Mouse (Mus musculus) CH12.LX (cell line): ENCODE results near the gene Tekt5. TPM values are rescaled to one million over a fixed set of nuclear protein-coding genes. Genes with fewer than 3 reads are reported as not detected.

Experiments used
- DNase-seq: peaks from one replicate; pipeline ENCODE4 v3.0.0-alpha.2; 2013; ENCODE audit errors: extremely low read depth
- H3K27ac ChIP-seq: 2 replicates; pipeline ENCODE4 v1.5.1; 2012; ENCODE audit warnings: low read depth, mild to moderate bottlenecking, control low read depth, moderate library complexity; ENCODE audit not compliant: insufficient read depth
- H3K27me3 ChIP-seq: replicated peaks from 2 replicates; pipeline ENCODE3; 2012; ENCODE audit warnings: inconsistent platforms
- H3K36me3 ChIP-seq, 2 experiments: replicated peaks in 1 of 2; 2 replicates each; pipeline versions ENCODE3 to v1.6.1; 2012; ENCODE audit warnings: inconsistent platforms in 1 of 2, low read length in 1 of 2, mild to moderate bottlenecking in 1 of 2, mixed read lengths in 1 of 2, moderate library complexity in 1 of 2; ENCODE audit not compliant: control insufficient read depth in 1 of 2, insufficient read depth in 1 of 2
- H3K4me1 ChIP-seq, 2 experiments: 2 replicates each; pipeline ENCODE4 v1.6.1; 2012; ENCODE audit warnings: inconsistent platforms in 1 of 2, moderate library complexity in 1 of 2; ENCODE audit not compliant: insufficient read depth in 2 of 2, control insufficient read depth in 1 of 2
- H3K4me2 ChIP-seq: 2 replicates; pipeline ENCODE4 v1.6.1; 2012; ENCODE audit warnings: low read depth, mild to moderate bottlenecking, control low read depth; ENCODE audit not compliant: poor library complexity, insufficient read depth, severe bottlenecking
- H3K4me3 ChIP-seq, 3 experiments: fragments of 150-350 bp in 1 of 3; sonication (generic) in 1 of 3; replicated peaks in 1 of 3; 2 replicates each; pipeline versions ENCODE3 to v1.5.1; 2011 to 2012; ENCODE audit warnings: low read depth in 2 of 3, low read length in 2 of 3, mild to moderate bottlenecking in 2 of 3, moderate library complexity in 2 of 3, control low read depth in 1 of 3, improper control_type of control experiment in 1 of 3, inconsistent platforms in 1 of 3, mixed read lengths in 1 of 3; ENCODE audit not compliant: poor library complexity in 1 of 3
- H3K79me2 ChIP-seq: replicated peaks from 2 replicates; pipeline ENCODE4 v1.6.1; 2012; ENCODE audit warnings: mild to moderate bottlenecking, moderate library complexity; ENCODE audit not compliant: control insufficient read depth, poor library complexity, insufficient read depth, severe bottlenecking; ENCODE audit errors: extremely low read depth
- H3K9ac ChIP-seq: 2 replicates; pipeline ENCODE4 v1.6.1; 2012; ENCODE audit warnings: low read depth, mild to moderate bottlenecking, control low read depth, moderate library complexity; ENCODE audit not compliant: insufficient read depth
- H3K9me3 ChIP-seq: replicated peaks from 2 replicates; pipeline ENCODE3; 2012; ENCODE audit warnings: low read length, inconsistent platforms, mixed read lengths
- BHLHE40 ChIP-seq: IDR thresholded peaks from 2 replicates; pipeline ENCODE4 v1.6.1; 2011; ENCODE audit warnings: mild to moderate bottlenecking, low read depth, low read length, improper control_type of control experiment
- CHD2 ChIP-seq: IDR thresholded peaks from 2 replicates; pipeline ENCODE4 v1.6.1; 2011; ENCODE audit warnings: low read length, improper control_type of control experiment
- E2F4 ChIP-seq: IDR thresholded peaks from 2 replicates; pipeline ENCODE4 v1.6.1; 2011; ENCODE audit warnings: low read depth, low read length, improper control_type of control experiment; ENCODE audit not compliant: insufficient replicate concordance
- EP300 ChIP-seq: IDR thresholded peaks from 2 replicates; pipeline ENCODE4 v1.6.1; 2011; ENCODE audit warnings: low read length, improper control_type of control experiment
- ETS1 ChIP-seq: conservative IDR thresholded peaks from 2 replicates; pipeline ENCODE4 v1.6.1; 2012; ENCODE audit warnings: low read depth, mild to moderate bottlenecking, inconsistent platforms, low read length, improper control_type of control experiment, moderate library complexity
- GABPA ChIP-seq: IDR thresholded peaks from 2 replicates; pipeline ENCODE4 v1.6.1; 2012; ENCODE audit warnings: low read depth, low read length, improper control_type of control experiment, inconsistent platforms; ENCODE audit not compliant: insufficient replicate concordance
- IRF4 ChIP-seq: IDR thresholded peaks from 2 replicates; pipeline ENCODE4 v1.6.1; 2014; ENCODE audit warnings: low read depth, mild to moderate bottlenecking, inconsistent platforms, low read length, improper control_type of control experiment
- JUND ChIP-seq: conservative IDR thresholded peaks from 2 replicates; pipeline ENCODE4 v1.6.1; 2011; ENCODE audit warnings: low read depth, low read length, improper control_type of control experiment
- KAT2A ChIP-seq: IDR thresholded peaks from 2 replicates; pipeline ENCODE4 v1.6.1; 2012; ENCODE audit warnings: low read length, improper control_type of control experiment, inconsistent platforms; ENCODE audit not compliant: insufficient replicate concordance
- MAX ChIP-seq: IDR thresholded peaks from 2 replicates; pipeline ENCODE4 v1.6.1; 2011; ENCODE audit warnings: low read length, improper control_type of control experiment
- MAZ ChIP-seq: IDR thresholded peaks from 2 replicates; pipeline ENCODE4 v1.6.1; 2012; ENCODE audit warnings: low read depth, mild to moderate bottlenecking, inconsistent platforms, low read length, improper control_type of control experiment, moderate library complexity
- MXI1 ChIP-seq: IDR thresholded peaks from 2 replicates; pipeline ENCODE4 v1.6.1; 2011; ENCODE audit warnings: mild to moderate bottlenecking, low read depth, low read length, improper control_type of control experiment
- NELFE ChIP-seq: IDR thresholded peaks from 2 replicates; pipeline ENCODE4 v1.6.1; 2011; ENCODE audit warnings: low read depth, low read length, improper control_type of control experiment
- NRF1 ChIP-seq: IDR thresholded peaks from 2 replicates; pipeline ENCODE4 v1.6.1; 2014; ENCODE audit warnings: low read depth, mild to moderate bottlenecking, inconsistent platforms, low read length, improper control_type of control experiment, moderate library complexity
- PAX5 ChIP-seq: IDR thresholded peaks from 2 replicates; pipeline ENCODE4 v1.6.1; 2012; ENCODE audit warnings: low read length, inconsistent platforms, mixed read lengths
- POLR2A ChIP-seq: IDR thresholded peaks from 2 replicates; pipeline ENCODE4 v1.6.1; 2011; ENCODE audit warnings: low read depth, mild to moderate bottlenecking, improper control_type of control experiment, low read length
- RAD21 ChIP-seq: IDR thresholded peaks from 2 replicates; pipeline ENCODE4 v1.6.1; 2011; ENCODE audit warnings: low read depth, mild to moderate bottlenecking, low read length, improper control_type of control experiment, moderate library complexity
- SIN3A ChIP-seq: IDR thresholded peaks from 2 replicates; pipeline ENCODE4 v1.6.1; 2012; ENCODE audit warnings: low read length, improper control_type of control experiment, inconsistent platforms
- TBP ChIP-seq: conservative IDR thresholded peaks from 2 replicates; pipeline ENCODE4 v1.6.1; 2011; ENCODE audit warnings: low read depth, low read length, improper control_type of control experiment
- UBTF ChIP-seq: IDR thresholded peaks from 2 replicates; pipeline ENCODE4 v1.6.1; 2012; ENCODE audit warnings: low read depth, mild to moderate bottlenecking, inconsistent platforms, low read length, improper control_type of control experiment, moderate library complexity
- USF1 ChIP-seq: IDR thresholded peaks from 2 replicates; pipeline ENCODE4 v1.6.1; 2014; ENCODE audit warnings: low read depth, mild to moderate bottlenecking, inconsistent platforms, low read length, improper control_type of control experiment
- USF2 ChIP-seq: conservative IDR thresholded peaks from 2 replicates; pipeline ENCODE4 v1.6.1; 2011; ENCODE audit warnings: low read depth, low read length, improper control_type of control experiment
- ZMIZ1 ChIP-seq: IDR thresholded peaks from 2 replicates; pipeline ENCODE4 v1.6.1; 2012; ENCODE audit warnings: low read depth, mild to moderate bottlenecking, inconsistent platforms, low read length, improper control_type of control experiment
- ZNF384 ChIP-seq: IDR thresholded peaks from 2 replicates; pipeline ENCODE4 v1.6.1; 2012; ENCODE audit warnings: low read depth, low read length, improper control_type of control experiment, inconsistent platforms
- dilution Hi-C: fragments of 300-500 bp; cut with MboI; formaldehyde crosslinking; loops from 2 replicates; pipeline ENCODE4 v1.14.3; 2020; ENCODE audit warnings: low sequenced_read_pairs; ENCODE audit not compliant: extremely low pct_unique_long_range_greater_than_20kb, extremely low pct_ligation_motif_present
- in situ Hi-C: fragments of 300-500 bp; cut with MboI; formaldehyde crosslinking; loops from 3 replicates; pipeline ENCODE4 v1.14.3; 2019; ENCODE audit warnings: low sequenced_read_pairs, low pct_ligation_motif_present, low pct_unique_long_range_greater_than_20kb, mixed read lengths
- polyA plus RNA-seq: library from polyadenylated mRNA; unstranded; fragments of >175 nt; gene quantifications from 2 replicates; pipeline ENCODE4 v1.2.1, GENCODE M21; 2012; ENCODE audit warnings: low read depth; ENCODE audit not compliant: insufficient read length
- total RNA-seq, 2 experiments: library from RNA; depleted of rRNA; stranded (reverse); fragments of 300-350 nt in 1 of 2; fragments of >200 nt in 1 of 2; gene quantifications; 2 replicates each; pipeline ENCODE4 v1.2.3; 2012 to 2014

Tekt5 gene
- total and polyA plus RNA-seq, 3 experiments = 0.17 TPM; not detected in 2

DNA sequence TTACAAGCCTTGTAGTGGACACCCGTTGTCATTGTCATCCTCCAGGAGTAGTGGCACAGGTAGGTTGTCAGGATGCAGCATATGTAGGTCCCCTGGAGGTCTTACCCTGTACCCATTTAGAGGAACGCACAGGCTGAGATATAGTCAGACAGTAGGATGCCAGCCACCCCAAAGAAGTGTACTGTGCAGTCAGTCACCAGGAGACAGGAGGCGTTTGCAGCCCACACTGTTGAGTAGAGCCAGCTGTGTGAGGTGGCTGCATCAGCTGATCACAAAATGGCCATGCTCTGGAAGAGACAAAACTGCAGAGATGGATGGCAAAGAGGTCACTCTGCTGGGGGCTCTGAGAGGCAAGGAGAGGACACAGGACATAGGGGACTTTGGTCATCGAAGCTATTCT is 37.1 kb upstream of the Tekt5 start:
- DNase-seq = no peak
- Histone ChIP-seq H3K27ac (peak overlapping the region; percentile 23; the same call in 1 of the 2 replicates), H3K9ac (no peak overlapping the region), H3K9me3 (no peaks in the 10 kb centered on the region), H3K36me3 (peaks cover 0 to 12% of the 10 kb centered on the region in 2 experiments), H3K4me1 (peaks cover 34 to 80% of the 10 kb centered on the region in 2 experiments), H3K27me3 (no peaks in the 10 kb centered on the region), H3K79me2 (no peaks in the 10 kb centered on the region), H3K4me2 (no peak overlapping the region), H3K4me3 (peak overlapping the region in 1 of 3 experiments; percentile 8)
- peak; percentile 42 for TF ChIP-seq ETS1
- no peak for TF ChIP-seq UBTF
- TF ChIP-seq USF1 = no peak
- 0 out of 2 replicates have a peak, but pooled peaks have one; percentile 5 for TF ChIP-seq NELFE
- TF ChIP-seq TBP = 0 out of 2 replicates have a peak, but pooled peaks have one; percentile 1
- dilution Hi-C loops (no loop called here), in situ Hi-C loops (no loop called here)

DNA sequence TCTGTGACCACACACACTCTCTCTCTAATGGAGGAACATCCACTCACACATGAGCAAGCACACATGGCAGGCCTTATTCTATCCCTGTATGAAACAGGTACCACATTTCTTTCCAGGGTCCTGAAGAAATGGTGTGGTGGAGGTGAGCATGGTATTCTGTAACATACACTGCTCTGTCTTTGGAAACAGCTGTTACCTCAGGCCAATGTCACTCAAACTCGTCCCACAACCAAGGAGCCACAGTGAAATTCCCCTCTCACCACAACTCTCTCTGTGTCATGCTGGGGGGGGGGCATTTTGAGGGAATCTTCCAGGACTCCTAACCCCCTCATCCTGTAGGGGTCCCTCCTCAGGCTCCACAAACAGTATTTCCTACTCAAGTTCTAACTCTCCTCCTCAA is 36.6 kb upstream of the Tekt5 start:
- Histone ChIP-seq H3K4me2 (no peak overlapping the region), H3K4me3 (no peak overlapping the region), H3K9me3 (no peaks in the 10 kb centered on the region), H3K27ac (peak overlapping the region; percentile 5; the same call in 1 of the 2 replicates), H3K9ac (no peak overlapping the region), H3K4me1 (peaks cover 34 to 80% of the 10 kb centered on the region in 2 experiments), H3K79me2 (no peaks in the 10 kb centered on the region), H3K36me3 (peaks cover 0 to 17% of the 10 kb centered on the region in 2 experiments), H3K27me3 (no peaks in the 10 kb centered on the region)
- DNase-seq = no peak
- in situ Hi-C loops = no loop called here
- TF ChIP-seq SIN3A (0 out of 2 replicates have a peak, but pooled peaks have one; percentile 2), CHD2 (no peak), ETS1 (peak; percentile 61), MXI1 (no peak)
- dilution Hi-C loops = no loop called here

DNA sequence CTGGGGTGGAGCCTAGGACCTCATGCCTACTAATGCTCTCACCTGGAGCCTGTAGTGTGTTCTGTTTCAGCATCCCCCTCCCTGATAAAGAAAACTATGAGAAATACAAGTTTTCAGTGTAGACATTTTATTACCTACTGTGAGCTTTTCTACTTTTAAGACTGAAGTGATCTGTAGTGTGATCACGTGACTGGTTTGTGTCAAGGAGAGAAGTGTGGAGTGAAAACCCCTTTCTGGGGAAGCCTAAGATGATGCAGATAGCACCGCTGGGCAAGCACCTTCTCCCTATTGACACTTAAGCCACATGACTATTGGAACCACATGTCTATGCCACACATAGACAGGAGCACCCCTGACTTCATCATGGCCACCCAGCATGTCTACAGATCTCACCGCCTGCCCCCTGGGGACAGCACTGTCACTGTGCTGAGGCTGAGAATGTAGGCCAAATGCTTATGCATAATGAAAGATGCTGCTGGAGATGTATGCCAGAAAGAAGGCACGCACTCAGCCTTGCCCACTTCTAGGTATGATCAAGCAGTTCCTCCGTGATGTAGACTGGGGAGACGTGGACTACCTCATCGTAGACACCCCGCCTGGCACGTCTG is 25.3 kb upstream of the Tekt5 start:
- DNase-seq = peak; percentile 85
- Histone ChIP-seq H3K27ac (peak overlapping the region; percentile 24), H3K9ac (no peak overlapping the region), H3K36me3 (peaks cover 94 to 97% of the 10 kb centered on the region in 2 experiments), H3K4me3 (no peak overlapping the region), H3K79me2 (no peaks in the 10 kb centered on the region), H3K4me1 (peaks cover 24 to 75% of the 10 kb centered on the region in 2 experiments), H3K4me2 (no peak overlapping the region), H3K27me3 (no peaks in the 10 kb centered on the region), H3K9me3 (peaks cover 7% of the 10 kb centered on the region)
- in situ Hi-C loops (no loop called here), dilution Hi-C loops (no loop called here)
- no peak for TF ChIP-seq ZNF384
- peak; percentile 77 for TF ChIP-seq MAX
- TF ChIP-seq NELFE = no peak
- no peak; the same call in 1 of the 2 replicates for TF ChIP-seq RAD21
- TF ChIP-seq CHD2 = no peak
- TF ChIP-seq USF2 = peak; percentile 88
- TF ChIP-seq TBP = no peak
- peak; percentile 74 for TF ChIP-seq IRF4
- TF ChIP-seq UBTF = no peak
- 0 out of 2 replicates have a peak, but pooled peaks have one; percentile 69 for TF ChIP-seq MAZ
- TF ChIP-seq SIN3A = peak; percentile 68; the same call in 1 of the 2 replicates
- TF ChIP-seq ETS1 = peak; percentile 98
- TF ChIP-seq E2F4 = no peak
- peak; percentile 29; the same call in 1 of the 2 replicates for TF ChIP-seq EP300
- no peak for TF ChIP-seq GABPA
- TF ChIP-seq NRF1 = no peak
- TF ChIP-seq USF1 = peak; percentile 91
- no peak for TF ChIP-seq JUND
- TF ChIP-seq BHLHE40 = peak; percentile 89
- no peak for TF ChIP-seq KAT2A
- TF ChIP-seq PAX5 = no peak
- no peak for TF ChIP-seq POLR2A
- no peak for TF ChIP-seq ZMIZ1
